Comparison of ENCODE assay signal across 16 mouse cellular contexts in genomic region chr8:122705901-122706561, GRCm38 (mm10). TPM values are rescaled to one million over a fixed set of nuclear protein-coding genes. Genes with fewer than 3 reads are reported as not detected.
DNase-seq lines count a peak whose midpoint lies in the region; ATAC-seq and TF ChIP-seq lines count a peak whose summit lies in the region.
"Had no signal": no experiment of that assay in that cellular context is flagged by ENCODE, and none has a peak within 500 bp of the region (broad histone marks: within the 10 kb centered on the region; RNA-seq: fewer than 3 reads in every experiment).

No protein-coding gene starts in this region.

- H3K36me3 ChIP-seq in heart, embryonic 16.5 days (ENCODE audit: control insufficient read depth, insufficient read depth): no peaks in the 10 kb centered on the region
- H3K36me3 ChIP-seq in heart, embryonic 12.5 days: no peaks in the 10 kb centered on the region
- H3K36me3 ChIP-seq in midbrain, embryonic 10.5 days: no peaks in the 10 kb centered on the region
- H3K36me3 ChIP-seq in midbrain, embryonic 15.5 days (replicated peaks): no peaks in the 10 kb centered on the region
- no peaks in the 10 kb centered on the region for H3K36me3 ChIP-seq in hindbrain, postnatal 0 days (ENCODE audit: insufficient read depth, low read length)
- H3K36me3 ChIP-seq: embryonic facial prominence, embryonic 13.5 days; limb, embryonic 15.5 days had no signal

- H3K4me1 ChIP-seq in heart, embryonic 16.5 days (ENCODE audit: control insufficient read depth, insufficient read depth, low read length): 0 out of 2 replicates have a peak, but pooled peaks cover 3% of the 10 kb centered on the region
- peaks cover 13% of the 10 kb centered on the region for H3K4me1 ChIP-seq in heart, embryonic 12.5 days (replicated peaks)
- peaks cover 30% of the 10 kb centered on the region for H3K4me1 ChIP-seq in midbrain, embryonic 10.5 days
- H3K4me1 ChIP-seq in midbrain, embryonic 15.5 days: 0 out of 2 replicates have a peak, but pooled peaks cover 10% of the 10 kb centered on the region
- no peaks in the 10 kb centered on the region for H3K4me1 ChIP-seq in hindbrain, postnatal 0 days (ENCODE audit: insufficient read depth, low read length)

- no peak overlapping the region for H3K9ac ChIP-seq in heart, embryonic 16.5 days (ENCODE audit: low read length)
- H3K9ac ChIP-seq in heart, embryonic 12.5 days: no peak overlapping the region
- no peak overlapping the region for H3K9ac ChIP-seq in midbrain, embryonic 15.5 days
- no peak overlapping the region for H3K9ac ChIP-seq in hindbrain, postnatal 0 days (replicated peaks; ENCODE audit: low read length)
- H3K9ac ChIP-seq: embryonic facial prominence, embryonic 13.5 days; limb, embryonic 15.5 days; liver, postnatal 0 days had no signal

- no peak overlapping the region for H3K4me2 ChIP-seq in heart, embryonic 16.5 days (ENCODE audit: low read depth, low read length)
- no peak overlapping the region for H3K4me2 ChIP-seq in heart, embryonic 12.5 days
- H3K4me2 ChIP-seq in midbrain, embryonic 15.5 days: no peak overlapping the region
- no peak overlapping the region for H3K4me2 ChIP-seq in hindbrain, postnatal 0 days (ENCODE audit: low read depth, low read length)
- H3K4me2 ChIP-seq: embryonic facial prominence, embryonic 13.5 days; limb, embryonic 15.5 days had no signal

- no peaks in the 10 kb centered on the region; the same call in 1 of the 2 replicates for H3K27me3 ChIP-seq in heart, embryonic 16.5 days (ENCODE audit: control insufficient read depth, insufficient read depth, low read length)
- H3K27me3 ChIP-seq in heart, embryonic 12.5 days (replicated peaks): peaks cover 50% of the 10 kb centered on the region
- peaks cover 24% of the 10 kb centered on the region; the same call in 1 of the 2 replicates for H3K27me3 ChIP-seq in midbrain, embryonic 10.5 days (ENCODE audit: low read depth, poor library complexity, severe bottlenecking)
- H3K27me3 ChIP-seq in midbrain, embryonic 15.5 days (replicated peaks): no peaks in the 10 kb centered on the region
- H3K27me3 ChIP-seq in hindbrain, postnatal 0 days (ENCODE audit: insufficient read depth, low read length): no peaks in the 10 kb centered on the region

- DNase-seq in embryo, embryonic 11 days: peak; percentile 23
- DNase-seq in embryo, embryonic 10 days (ENCODE audit: low spot score): no peak
- peak; percentile 45 for DNase-seq in midbrain, embryonic 10.5 days (ENCODE audit: low spot score)
- DNase-seq in hindbrain, postnatal 0 days (ENCODE audit: low spot score): peak; percentile 24
- no peak for DNase-seq in frontal cortex, postnatal 36 days (ENCODE audit: low spot score in 2 of 2)
- DNase-seq: adrenal gland, postnatal 25 days; cerebellum, postnatal 14 days; kidney, postnatal 10 days; liver, postnatal 0 days had no signal

- 48% methylated on average over 12 of the region's 12 CpGs for WGBS in heart, embryonic 16.5 days
- WGBS in heart, embryonic 12.5 days: 47% methylated on average over 12 of the region's 12 CpGs
- WGBS in midbrain, embryonic 10.5 days: 44% methylated on average over 12 of the region's 12 CpGs
- WGBS in midbrain, embryonic 15.5 days: 25% methylated on average over 12 of the region's 12 CpGs
- 14% methylated on average over 12 of the region's 12 CpGs for WGBS in hindbrain, postnatal 0 days

- TF ChIP-seq CTCF in hindbrain, postnatal 0 days (IDR thresholded peaks at IDR 0.05; ENCODE audit: low read depth): no peak

- peak overlapping the region; percentile 30; the same call in 1 of the 2 replicates for H3K27ac ChIP-seq in heart, embryonic 16.5 days (ENCODE audit: low read length)
- H3K27ac ChIP-seq in heart, embryonic 12.5 days (ENCODE audit: poor library complexity, severe bottlenecking): no peak overlapping the region
- H3K27ac ChIP-seq in midbrain, embryonic 10.5 days (replicated peaks): peak overlapping the region; percentile 65
- no peak overlapping the region for H3K27ac ChIP-seq in midbrain, embryonic 15.5 days
- no peak overlapping the region for H3K27ac ChIP-seq in hindbrain, postnatal 0 days
- H3K27ac ChIP-seq: embryonic facial prominence, embryonic 13.5 days; limb, embryonic 15.5 days had no signal

- ATAC-seq in heart, embryonic 16.5 days (replicated peaks; ENCODE audit: extremely low read depth, insufficient read depth, low FRiP score): no peak
- no peak for ATAC-seq in heart, embryonic 12.5 days (ENCODE audit: insufficient number of reproducible peaks, low FRiP score)
- no peak for ATAC-seq in midbrain, embryonic 15.5 days (replicated peaks)
- peak; percentile 24 for ATAC-seq in hindbrain, postnatal 0 days
- ATAC-seq: activated CD4-positive, CD25-positive, alpha-beta regulatory T cell, adult 4 months; liver, postnatal 0 days had no signal

- H3K9me3 ChIP-seq in heart, embryonic 16.5 days (replicated peaks; ENCODE audit: control insufficient read depth, low read length): no peaks in the 10 kb centered on the region
- H3K9me3 ChIP-seq in heart, embryonic 12.5 days (replicated peaks): no peaks in the 10 kb centered on the region
- H3K9me3 ChIP-seq in midbrain, embryonic 10.5 days (replicated peaks): no peaks in the 10 kb centered on the region
- no peaks in the 10 kb centered on the region for H3K9me3 ChIP-seq in midbrain, embryonic 15.5 days
- H3K9me3 ChIP-seq in hindbrain, postnatal 0 days (ENCODE audit: low read length): no peaks in the 10 kb centered on the region
- H3K9me3 ChIP-seq: embryonic facial prominence, embryonic 13.5 days; limb, embryonic 15.5 days; megakaryocyte, embryonic 14.5 days had no signal

- H3K4me3 ChIP-seq in heart, embryonic 16.5 days (ENCODE audit: low read length): no peak overlapping the region
- H3K4me3 ChIP-seq in heart, embryonic 12.5 days: no peak overlapping the region
- H3K4me3 ChIP-seq in midbrain, embryonic 10.5 days: no peak overlapping the region
- H3K4me3 ChIP-seq in midbrain, embryonic 15.5 days: no peak overlapping the region
- no peak overlapping the region for H3K4me3 ChIP-seq in hindbrain, postnatal 0 days (ENCODE audit: low read length)
- H3K4me3 ChIP-seq: embryonic facial prominence, embryonic 13.5 days; limb, embryonic 15.5 days; megakaryocyte, embryonic 14.5 days had no signal

RNA-seq across cellular contexts. Expression of gene Cbfa2t3, which starts 7.1 kb away (rescaled TPM):
- polyA plus RNA-seq in heart, embryonic 16.5 days (2015; fragmentation: Nextera tagmentation; extraction: Ambion mirVana): 4.6 and 4.8 TPM in 2 replicates
- 6.2 TPM in 2 replicates for polyA plus RNA-seq in heart, embryonic 12.5 days (2016; fragmentation: Nextera tagmentation; extraction: Ambion mirVana)
- 1.9 and 3.4 TPM in 2 replicates for polyA plus RNA-seq in midbrain, embryonic 10.5 days (2016; fragmentation: Nextera tagmentation; extraction: Ambion mirVana)
- 20.2 and 21.4 TPM in 2 replicates for polyA plus RNA-seq in midbrain, embryonic 15.5 days (2015; fragmentation: Nextera tagmentation; extraction: Ambion mirVana)
- total RNA-seq in hindbrain, postnatal 0 days (2014; rRNA removed): 9.2 and 10.0 TPM in 2 replicates
- 12.4 and 12.6 TPM in 2 replicates for polyA plus RNA-seq in hindbrain, postnatal 0 days (2015; fragmentation: Nextera tagmentation; extraction: Ambion mirVana)

Comparison
In these comparisons a context has a peak if more than half of its experiments do, and no peak if none do; other contexts are left out.
1. DNase-seq: peak in embryo, embryonic 11 days (single experiment), midbrain, embryonic 10.5 days (single experiment) and hindbrain, postnatal 0 days (single experiment); none in embryo, embryonic 10 days (single experiment) and frontal cortex, postnatal 36 days (0 of 2).
2. H3K27ac ChIP-seq: peak in heart, embryonic 16.5 days (single experiment) and midbrain, embryonic 10.5 days (single experiment); none in heart, embryonic 12.5 days (single experiment), midbrain, embryonic 15.5 days (single experiment) and hindbrain, postnatal 0 days (single experiment).